Mouse (Mus musculus) midbrain, embryonic 13.5 days (tissue): ENCODE data around the gene Rab4b. TPM values are rescaled to one million over a fixed set of nuclear protein-coding genes. Genes with fewer than 3 reads are reported as not detected.

ENCODE experiments used
- ATAC-seq: fragments of 200-750 bp; cut with Nextera tagmentation; 2 replicates; pipeline ENCODE4 v1.8.0; 2017; ENCODE audit warnings: mild to moderate bottlenecking, moderate TSS enrichment, moderate library complexity
- H3K27ac ChIP-seq: fragments of 300-500 bp; sonication (generic); 2 replicates; pipeline ENCODE4 v1.5.1; 2015; ENCODE audit warnings: inconsistent platforms, mild to moderate bottlenecking, moderate library complexity
- H3K27me3 ChIP-seq: fragments of 300-500 bp; sonication (generic); 2 replicates; pipeline ENCODE4 v1.6.1; 2015; ENCODE audit warnings: mild to moderate bottlenecking, inconsistent platforms
- H3K36me3 ChIP-seq: fragments of 300-500 bp; sonication (generic); 2 replicates; pipeline ENCODE4 v1.6.1; 2015; ENCODE audit warnings: mild to moderate bottlenecking, inconsistent platforms
- H3K4me1 ChIP-seq: fragments of 300-500 bp; sonication (generic); replicated peaks from 2 replicates; pipeline ENCODE4 v1.6.1; 2015; ENCODE audit warnings: inconsistent platforms
- H3K4me2 ChIP-seq: fragments of 300-500 bp; sonication (generic); replicated peaks from 2 replicates; pipeline ENCODE4 v1.6.1; 2015; ENCODE audit warnings: moderate library complexity, mild to moderate bottlenecking, inconsistent platforms
- H3K4me3 ChIP-seq: fragments of 300-500 bp; sonication (generic); replicated peaks from 2 replicates; pipeline ENCODE4 v1.5.1; 2015; ENCODE audit warnings: mild to moderate bottlenecking, inconsistent platforms
- H3K9ac ChIP-seq: fragments of 300-500 bp; sonication (generic); replicated peaks from 2 replicates; pipeline ENCODE4 v1.6.1; 2015; ENCODE audit warnings: mild to moderate bottlenecking, inconsistent platforms
- H3K9me3 ChIP-seq: fragments of 300-500 bp; sonication (generic); 2 replicates; pipeline ENCODE4 v1.6.1; 2016; ENCODE audit warnings: mild to moderate bottlenecking, inconsistent platforms
- WGBS: fragments of 180-500 bp; shearing (Covaris S2); methylation state at CpG from one replicate; pipeline ENCODE4 v1.1.7; 2015; 5-methylcytosine and 5-hydroxymethylcytosine counted together
- polyA plus RNA-seq: library from polyadenylated mRNA; unstranded; fragments of >200 nt; fragmentation: Nextera tagmentation; extraction: Ambion mirVana; gene quantifications from 2 replicates; pipeline ENCODE4 v1.2.1, GENCODE M21; 2015

Rab4b gene
- 104 and 110 TPM in 2 replicates for polyA plus RNA-seq

DNA sequence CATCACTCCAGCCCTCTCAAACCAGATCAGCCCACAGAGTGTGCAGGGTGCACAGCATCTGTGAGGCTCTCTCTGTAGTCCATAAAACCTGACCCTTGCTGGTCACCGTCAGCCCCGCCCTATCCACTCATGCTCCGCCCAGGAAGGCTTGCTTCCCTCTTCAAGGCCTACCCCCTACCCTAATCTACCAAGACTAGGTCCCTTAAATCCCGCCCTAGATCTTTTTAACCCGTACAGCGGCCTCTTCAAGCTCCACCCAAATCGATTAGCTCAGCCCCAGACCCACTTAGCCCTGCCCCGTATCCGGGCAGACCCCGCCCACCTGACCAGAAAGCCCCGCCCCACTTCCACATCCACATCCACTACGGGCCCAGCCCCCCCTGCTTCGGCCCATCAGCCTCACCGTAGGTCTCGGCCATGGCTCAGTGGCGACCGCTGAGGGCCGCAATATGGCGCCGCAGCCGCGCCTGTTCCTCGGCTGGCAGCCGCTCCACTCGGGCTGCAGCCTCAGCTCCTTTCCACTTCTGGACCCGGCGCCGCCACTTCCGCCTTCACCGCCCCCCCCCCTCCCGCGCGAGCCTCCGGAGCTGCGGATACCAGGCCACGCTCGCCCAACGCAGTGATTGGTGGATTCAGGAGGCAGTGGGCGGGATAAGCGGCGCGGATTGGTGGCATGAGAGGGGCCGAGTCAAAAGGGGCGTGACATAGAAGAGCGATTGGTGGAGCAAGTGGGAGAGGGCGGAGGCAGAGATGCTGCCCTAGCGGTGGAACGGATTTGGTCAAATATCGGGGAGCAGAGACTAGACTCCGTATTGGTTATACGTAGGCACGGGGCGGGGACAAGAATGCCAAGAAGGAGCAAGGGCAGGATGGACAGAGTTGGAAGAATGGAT is at the start of gene Rab4b:
Gene Rab4b, minus strand, starts transcription at position 573 of the 893 bp plus-strand sequence.
- under 1% methylated on average over 49 of the region's 53 CpGs for WGBS
- H3K9ac ChIP-seq: peak within 1 kb of the TSS; percentile 61
- ATAC-seq: peak; percentile 97
- no peaks in the 10 kb centered on the region for H3K27me3 ChIP-seq
- peak within 1 kb of the TSS; percentile 69 for H3K4me3 ChIP-seq
- no peaks in the 10 kb centered on the region for H3K9me3 ChIP-seq
- peak within 1 kb of the TSS; percentile 92 for H3K27ac ChIP-seq
- H3K4me2 ChIP-seq: peak within 1 kb of the TSS; percentile 54
- H3K36me3 ChIP-seq: peaks cover 24% of the 10 kb centered on the region
- peaks cover 21% of the 10 kb centered on the region for H3K4me1 ChIP-seq

DNA sequence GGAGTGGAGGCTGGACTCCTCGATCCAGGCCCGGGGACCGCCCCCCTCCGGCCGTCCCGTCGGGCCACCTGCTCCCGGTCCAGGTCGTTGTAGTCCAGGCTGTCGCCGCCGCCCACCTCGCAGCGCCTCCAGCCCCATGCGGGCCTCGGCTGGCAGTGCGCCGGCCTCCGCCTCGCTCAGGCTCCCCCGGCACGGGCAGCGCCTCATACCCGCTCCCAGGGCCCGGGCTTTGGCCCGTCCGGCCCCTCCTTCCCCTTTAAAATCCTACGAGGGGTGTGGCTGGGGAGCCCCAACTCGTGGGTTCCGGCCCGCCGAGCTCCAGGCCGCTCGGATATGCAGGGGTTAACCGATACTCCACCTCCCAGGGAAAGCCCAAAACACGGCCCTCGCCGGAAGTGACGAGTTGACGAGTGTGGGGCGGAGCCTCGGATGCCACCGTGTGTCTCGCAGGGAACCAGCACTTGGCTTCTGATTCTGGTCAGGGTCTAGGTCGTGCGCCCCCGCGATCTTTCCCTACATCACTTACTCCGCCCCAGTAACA is 49.7 kb upstream of the Rab4b start, which contains the start of gene Itpkc:
Gene Itpkc, minus strand, starts transcription at position 381 of the 541 bp plus-strand sequence.
- H3K4me3 ChIP-seq: peak within 1 kb of the TSS; percentile 89
- H3K4me2 ChIP-seq: peak within 1 kb of the TSS; percentile 90
- H3K9ac ChIP-seq: peak within 1 kb of the TSS; percentile 94
- peak; percentile 78 for ATAC-seq
- peaks cover 56% of the 10 kb centered on the region for H3K4me1 ChIP-seq
- WGBS: 1% methylated on average over 49 of the region's 49 CpGs
- H3K9me3 ChIP-seq: no peaks in the 10 kb centered on the region
- H3K27ac ChIP-seq: peak within 1 kb of the TSS; percentile 87
- no peaks in the 10 kb centered on the region for H3K36me3 ChIP-seq
- no peaks in the 10 kb centered on the region for H3K27me3 ChIP-seq

DNA sequence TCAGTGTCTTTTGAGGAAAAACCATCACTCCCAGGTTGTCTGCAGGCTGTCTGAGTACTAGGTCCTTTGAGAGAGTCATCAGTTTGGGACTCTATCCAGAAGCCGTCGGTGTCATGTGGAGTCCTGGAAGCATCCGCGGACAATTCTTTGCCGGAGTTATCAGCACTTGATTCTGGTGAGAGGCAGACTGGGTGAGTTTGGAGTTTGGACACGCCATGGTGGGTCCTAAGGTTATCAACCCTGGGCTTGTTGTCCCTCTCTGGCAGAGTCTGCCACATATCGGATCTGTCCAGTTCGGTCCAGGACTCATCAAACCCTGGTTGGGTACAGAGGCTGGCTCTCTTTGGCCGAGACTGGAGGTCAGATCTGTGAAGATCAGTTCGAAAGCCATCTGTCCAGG is 49.0 kb upstream of the Rab4b start:
- H3K27ac ChIP-seq: peak overlapping the region; percentile 87
- H3K4me1 ChIP-seq: peaks cover 59% of the 10 kb centered on the region
- WGBS: 3% methylated on average over 10 of the region's 10 CpGs
- ATAC-seq: no peak; the same call in 1 of the 2 replicates
- H3K4me2 ChIP-seq: peak overlapping the region; percentile 90
- H3K27me3 ChIP-seq: no peaks in the 10 kb centered on the region
- H3K9me3 ChIP-seq: no peaks in the 10 kb centered on the region
- H3K4me3 ChIP-seq: peak overlapping the region; percentile 89
- no peaks in the 10 kb centered on the region for H3K36me3 ChIP-seq
- H3K9ac ChIP-seq: peak overlapping the region; percentile 94

DNA sequence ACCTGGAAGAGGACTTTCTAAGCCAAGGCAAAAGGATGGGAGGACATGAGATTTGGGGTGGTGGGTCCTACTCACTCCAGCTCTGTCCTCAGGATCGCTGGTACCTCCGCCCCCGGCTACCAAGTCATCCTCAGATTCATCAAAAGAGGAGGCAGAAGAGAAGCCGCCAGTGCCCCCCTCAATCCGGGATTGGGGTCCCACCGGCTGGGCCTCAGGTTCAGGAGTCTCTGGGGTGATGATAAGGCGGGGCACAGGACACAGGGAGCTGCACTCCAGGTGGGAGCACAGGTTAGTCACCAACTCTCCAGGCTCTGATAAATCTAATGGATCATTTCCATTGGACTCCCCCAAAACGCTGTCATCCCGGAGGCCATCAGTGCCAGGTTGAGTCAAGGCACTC is 48.6 kb upstream of the Rab4b start:
- Histone ChIP-seq H3K27ac (no peak overlapping the region), H3K4me2 (peak overlapping the region; percentile 90), H3K9me3 (no peaks in the 10 kb centered on the region), H3K4me1 (peaks cover 59% of the 10 kb centered on the region), H3K36me3 (no peaks in the 10 kb centered on the region), H3K27me3 (no peaks in the 10 kb centered on the region), H3K9ac (peak overlapping the region; percentile 94), H3K4me3 (peak overlapping the region; percentile 89)
- 33% methylated on average over 9 of the region's 9 CpGs for WGBS
- ATAC-seq: no peak

DNA sequence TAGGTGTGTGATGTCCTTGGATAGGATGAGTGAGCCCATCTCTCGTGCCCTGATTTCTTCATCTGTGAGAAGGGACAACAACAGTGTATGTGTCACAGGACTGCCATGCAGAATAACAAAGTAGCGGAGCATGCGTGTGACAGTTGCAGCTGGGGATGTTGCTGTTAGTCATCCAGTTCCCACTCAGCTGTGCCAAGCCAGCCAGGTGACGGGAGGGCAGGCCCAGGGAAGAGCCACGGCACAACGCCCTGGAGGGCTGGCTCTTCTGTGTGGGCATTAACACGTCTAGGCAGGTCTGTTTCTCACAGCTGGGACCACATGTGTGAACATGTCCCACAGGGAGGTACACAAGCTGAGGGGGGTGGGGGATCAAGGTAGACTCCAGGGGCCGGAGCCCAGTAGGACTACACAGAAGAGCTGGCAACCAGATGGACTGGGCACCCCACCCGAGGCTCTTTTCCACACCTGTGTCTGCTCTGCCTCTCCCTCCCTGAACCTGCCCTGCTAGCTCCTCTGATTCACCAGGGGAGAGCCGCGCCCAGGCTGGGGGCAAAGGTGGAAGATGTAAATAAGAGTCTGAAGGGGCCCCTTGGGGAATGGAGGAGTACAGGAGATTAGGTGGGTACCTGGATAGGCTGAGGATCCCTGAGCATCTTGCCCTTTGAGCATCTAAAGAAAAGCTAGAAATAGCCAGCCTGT is 46.3 kb upstream of the Rab4b start:
- no peaks in the 10 kb centered on the region for H3K9me3 ChIP-seq
- peak overlapping the region; percentile 89 for H3K4me3 ChIP-seq
- H3K27ac ChIP-seq: no peak overlapping the region
- H3K4me1 ChIP-seq: peaks cover 55% of the 10 kb centered on the region
- H3K36me3 ChIP-seq: peaks cover 12% of the 10 kb centered on the region
- 80% methylated on average over 11 of the region's 11 CpGs for WGBS
- no peak for ATAC-seq
- H3K9ac ChIP-seq: peak overlapping the region; percentile 94
- no peaks in the 10 kb centered on the region for H3K27me3 ChIP-seq
- peak overlapping the region; percentile 90 for H3K4me2 ChIP-seq

DNA sequence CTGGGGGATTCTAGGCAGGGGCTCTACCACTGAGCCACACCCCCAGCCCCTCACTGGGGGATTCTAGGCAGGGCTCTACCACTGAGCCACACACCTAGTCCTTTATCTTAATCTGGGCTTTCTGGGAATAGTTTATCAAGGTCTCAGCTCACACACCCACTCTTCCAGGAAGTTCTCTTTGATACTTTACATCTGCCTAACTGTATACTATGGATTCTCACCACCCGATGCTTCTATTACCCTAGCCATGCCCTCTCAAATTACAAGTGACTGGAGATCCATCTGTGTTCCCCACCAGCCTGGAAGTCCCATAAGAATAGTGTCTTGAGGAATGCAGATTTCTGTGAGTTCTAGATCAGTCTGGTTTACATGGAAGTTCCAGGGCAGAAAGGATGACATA is 43.8 kb upstream of the Rab4b start:
- WGBS: 88% methylated on average over 1 of the region's 1 CpGs
- peaks cover 47% of the 10 kb centered on the region for H3K4me1 ChIP-seq

DNA sequence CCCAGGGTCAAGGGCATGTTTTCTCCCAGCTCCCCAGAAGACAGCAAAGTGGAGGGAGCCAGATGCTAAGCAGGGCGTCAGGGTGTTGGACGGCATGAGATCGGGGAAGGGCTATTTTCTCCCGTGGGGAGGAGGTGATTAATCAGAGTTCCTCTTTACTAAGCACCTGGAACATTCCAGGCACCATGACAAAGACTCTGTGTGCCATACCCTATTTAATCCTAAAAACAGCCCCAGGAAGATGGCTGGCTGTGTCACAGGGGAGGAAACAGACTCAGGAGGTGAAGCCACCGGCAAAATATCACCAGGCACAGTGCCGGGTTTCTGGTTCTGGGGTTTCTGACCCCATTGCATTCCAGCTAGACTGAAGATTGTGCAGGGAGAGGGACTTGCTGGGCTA is 43.2 kb upstream of the Rab4b start:
- H3K9me3 ChIP-seq: no peaks in the 10 kb centered on the region
- WGBS: 90% methylated on average over 6 of the region's 6 CpGs

More for the DNA sequence above, 43.8 kb upstream of the Rab4b start:
- no peak overlapping the region for H3K27ac ChIP-seq
- H3K4me2 ChIP-seq: no peak overlapping the region
- H3K36me3 ChIP-seq: peaks cover 33% of the 10 kb centered on the region
- no peak overlapping the region for H3K9ac ChIP-seq
- no peak overlapping the region for H3K4me3 ChIP-seq
- H3K27me3 ChIP-seq: no peaks in the 10 kb centered on the region
- no peak for ATAC-seq
- H3K9me3 ChIP-seq: no peaks in the 10 kb centered on the region

DNA sequence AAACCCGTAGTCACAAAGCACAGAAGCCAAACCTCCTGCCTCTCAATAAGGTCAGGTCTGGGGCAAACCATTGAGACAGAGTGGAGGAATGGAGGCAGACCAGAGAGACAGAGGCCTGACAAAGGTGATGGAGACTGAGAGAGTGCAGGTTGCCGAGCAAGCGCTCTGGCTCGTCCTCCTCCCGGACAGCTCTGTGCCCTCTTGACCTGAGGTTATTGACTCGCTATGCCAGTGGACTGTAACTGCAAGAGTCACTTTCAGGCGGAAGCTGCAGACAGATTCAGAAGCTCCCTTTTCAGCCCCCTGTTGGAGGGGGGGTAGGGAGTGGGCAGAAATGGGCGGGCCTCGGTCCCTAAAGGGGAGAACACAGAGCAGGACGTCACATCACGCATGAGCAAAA is 41.2 kb upstream of the Rab4b start:
- Histone ChIP-seq H3K27ac (no peak overlapping the region), H3K36me3 (peaks cover 55% of the 10 kb centered on the region), H3K9me3 (no peaks in the 10 kb centered on the region), H3K27me3 (no peaks in the 10 kb centered on the region), H3K4me3 (no peak overlapping the region), H3K4me1 (peaks cover 21% of the 10 kb centered on the region), H3K9ac (no peak overlapping the region), H3K4me2 (no peak overlapping the region)
- 75% methylated on average over 11 of the region's 11 CpGs for WGBS
- ATAC-seq: no peak

More for the DNA sequence above, 43.2 kb upstream of the Rab4b start:
- no peak for ATAC-seq
- Histone ChIP-seq H3K4me2 (no peak overlapping the region), H3K36me3 (peaks cover 38% of the 10 kb centered on the region), H3K4me1 (peaks cover 41% of the 10 kb centered on the region), H3K27me3 (no peaks in the 10 kb centered on the region), H3K9ac (0 out of 2 replicates have a peak overlapping the region, but pooled peaks have one; percentile 14), H3K27ac (no peak overlapping the region), H3K4me3 (no peak overlapping the region)

DNA sequence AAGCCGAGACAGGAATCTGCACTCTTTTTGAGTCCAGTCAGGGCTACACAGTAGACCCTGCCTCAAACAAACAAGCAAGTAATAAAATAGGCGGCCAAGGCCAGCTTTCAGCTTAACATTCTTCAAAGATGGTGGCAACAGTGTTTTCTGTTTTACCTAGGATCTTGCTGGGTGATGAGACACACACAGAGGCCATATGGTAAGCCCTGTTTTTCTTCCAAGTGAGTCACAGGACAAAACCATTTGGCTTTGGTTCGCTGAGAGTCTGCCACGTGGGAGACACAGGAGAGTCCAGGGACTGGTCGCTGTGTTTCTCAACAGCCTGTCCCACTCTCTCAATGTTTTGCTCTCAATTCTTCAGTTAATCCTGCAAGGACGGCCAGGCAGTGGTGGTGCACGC is 39.9 kb upstream of the Rab4b start:
- Histone ChIP-seq H3K36me3 (peaks cover 64% of the 10 kb centered on the region), H3K27me3 (no peaks in the 10 kb centered on the region), H3K9me3 (no peaks in the 10 kb centered on the region), H3K4me2 (no peak overlapping the region), H3K4me1 (peaks cover 7% of the 10 kb centered on the region), H3K4me3 (no peak overlapping the region), H3K9ac (no peak overlapping the region), H3K27ac (no peak overlapping the region)
- no peak for ATAC-seq
- WGBS: 84% methylated on average over 7 of the region's 7 CpGs

DNA sequence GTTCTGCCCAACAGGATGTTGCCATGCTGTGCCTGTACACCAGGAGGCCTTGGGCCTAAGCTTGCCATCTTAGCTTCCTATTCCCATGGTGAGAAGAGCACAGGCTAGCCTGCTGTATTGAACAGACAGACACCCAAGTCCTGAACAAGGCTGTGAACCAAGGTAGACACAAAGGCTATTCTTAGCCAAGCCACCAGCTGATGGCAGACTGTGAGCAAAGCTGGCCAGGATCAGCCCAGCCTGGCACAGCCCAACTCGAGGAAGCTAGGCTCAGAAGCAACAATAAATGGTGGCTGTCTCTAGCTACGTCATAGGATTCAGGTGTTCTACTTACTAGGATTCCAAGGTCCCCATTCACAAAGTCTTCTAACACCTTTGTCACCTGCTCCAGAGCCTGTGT is 33.9 kb upstream of the Rab4b start:
- peaks cover 92% of the 10 kb centered on the region for H3K36me3 ChIP-seq
- WGBS: 89% methylated on average over 2 of the region's 2 CpGs

DNA sequence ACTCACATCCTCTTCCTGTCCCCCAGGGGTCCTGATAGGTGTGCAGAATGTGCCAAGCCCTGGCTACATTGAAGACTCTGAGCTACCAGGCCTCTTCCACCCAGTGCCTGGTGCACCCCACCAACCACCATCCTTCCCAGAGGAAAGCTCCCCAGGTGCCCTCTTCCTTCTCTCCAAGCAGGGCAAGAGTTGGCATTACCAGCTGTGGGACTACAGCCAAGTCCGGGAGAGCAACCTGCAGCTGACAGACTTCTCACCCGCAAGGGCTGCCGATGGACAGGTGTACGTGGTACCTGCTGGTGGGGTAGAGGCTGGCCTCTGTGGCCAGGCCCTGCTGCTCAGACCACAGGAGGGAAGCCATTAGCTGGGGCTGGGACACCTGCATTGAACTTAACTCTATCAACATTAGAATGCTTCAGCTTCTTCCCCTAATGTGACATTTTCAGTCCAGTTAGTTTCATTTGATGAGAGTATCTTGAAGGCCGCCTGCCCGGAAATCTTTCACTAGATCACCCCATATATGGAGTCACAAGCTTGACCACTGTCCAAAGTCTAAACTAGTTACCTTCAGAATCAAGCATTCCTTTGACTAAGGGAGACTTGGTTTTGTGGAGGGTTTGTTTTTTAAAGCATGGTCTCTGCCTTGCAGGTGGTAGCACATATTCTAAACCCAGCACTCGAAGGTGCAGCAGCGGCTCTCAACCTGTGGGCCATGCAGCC is 25.2 kb upstream of the Rab4b start:
- Histone ChIP-seq H3K4me2 (no peak overlapping the region), H3K9me3 (no peaks in the 10 kb centered on the region), H3K36me3 (peaks cover 72% of the 10 kb centered on the region), H3K4me3 (no peak overlapping the region), H3K27ac (no peak overlapping the region), H3K27me3 (no peaks in the 10 kb centered on the region), H3K4me1 (no peaks in the 10 kb centered on the region), H3K9ac (no peak overlapping the region)
- no peak for ATAC-seq
- WGBS: 97% methylated on average over 8 of the region's 8 CpGs

More for the DNA sequence above, 33.9 kb upstream of the Rab4b start:
- no peak for ATAC-seq
- H3K4me1 ChIP-seq: no peaks in the 10 kb centered on the region
- no peak overlapping the region for H3K4me2 ChIP-seq
- H3K9ac ChIP-seq: no peak overlapping the region
- H3K9me3 ChIP-seq: no peaks in the 10 kb centered on the region
- H3K27me3 ChIP-seq: no peaks in the 10 kb centered on the region
- no peak overlapping the region for H3K4me3 ChIP-seq
- no peak overlapping the region for H3K27ac ChIP-seq
